Mouse (Mus musculus): Measurements from ENCODE around the gene Sowahb.

The Sowahb gene

GRCm38 (mm10) chr5:93043688-93044583 is 886 bp downstream of the Sowahb start:
- DNase-seq (ENCODE audit: inconsistent age in 2 of 2, low spot score in 1 of 2) = peak in 1 of 2 experiments; percentile 49

GRCm38 (mm10) chr5:93042831-93043687 is 1.8 kb downstream of the Sowahb start:
- DNase-seq (ENCODE audit: inconsistent age in 2 of 2, low spot score in 1 of 2) = no peak

- DNase-seq (ENCODE audit: inconsistent age in 2 of 2, low spot score in 1 of 2) = no peak
These were observed 2.8 kb downstream of the Sowahb start for GRCm38 (mm10) chr5:93042031-93042430.

- no peak for DNase-seq (ENCODE audit: inconsistent age in 2 of 2, low spot score in 1 of 2)
These were observed 3.5 kb downstream of the Sowahb start for GRCm38 (mm10) chr5:93041276-93041675.

GRCm38 (mm10) chr5:93040095-93040494 is 4.7 kb downstream of the Sowahb start:
- no peak for DNase-seq (ENCODE audit: inconsistent age in 2 of 2, low spot score in 1 of 2)

- no peak for DNase-seq (ENCODE audit: inconsistent age in 2 of 2, low spot score in 1 of 2)
These were observed 8.6 kb downstream of the Sowahb start for GRCm38 (mm10) chr5:93036254-93036653.

GRCm38 (mm10) chr5:93035285-93035684 is 9.5 kb downstream of the Sowahb start:
- no peak for DNase-seq (ENCODE audit: inconsistent age in 2 of 2, low spot score in 1 of 2)

- DNase-seq (ENCODE audit: inconsistent age in 2 of 2, low spot score in 1 of 2) = no peak
These were observed 11.5 kb downstream of the Sowahb start for GRCm38 (mm10) chr5:93033087-93033870.

- no peak for DNase-seq (ENCODE audit: inconsistent age in 2 of 2, low spot score in 1 of 2)
These were observed 12.2 kb downstream of the Sowahb start for GRCm38 (mm10) chr5:93032621-93033020.

- no peak for DNase-seq (ENCODE audit: inconsistent age in 2 of 2, low spot score in 1 of 2)
These were observed 14.0 kb downstream of the Sowahb start for GRCm38 (mm10) chr5:93030869-93031268.

- no peak for DNase-seq (ENCODE audit: inconsistent age in 2 of 2, low spot score in 1 of 2)
These were observed 14.4 kb downstream of the Sowahb start for GRCm38 (mm10) chr5:93030411-93030810.

GRCm38 (mm10) chr5:93027120-93027675 is 17.6 kb downstream of the Sowahb start:
- no peak for DNase-seq (ENCODE audit: inconsistent age in 2 of 2, low spot score in 1 of 2)

- peak in 1 of 2 experiments; percentile 44 for DNase-seq (ENCODE audit: inconsistent age in 2 of 2, low spot score in 1 of 2)
These were observed 18.2 kb downstream of the Sowahb start for GRCm38 (mm10) chr5:93026437-93027119.

- DNase-seq (ENCODE audit: inconsistent age in 2 of 2, low spot score in 1 of 2) = peak; percentile 34 to 83
These were observed 20.0 kb downstream of the Sowahb start for GRCm38 (mm10) chr5:93024754-93025280.

GRCm38 (mm10) chr5:93022126-93022797 is 22.6 kb downstream of the Sowahb start:
- DNase-seq (ENCODE audit: inconsistent age in 2 of 2, low spot score in 1 of 2) = no peak

GRCm38 (mm10) chr5:93020024-93020666 is 24.7 kb downstream of the Sowahb start:
- DNase-seq (ENCODE audit: inconsistent age in 2 of 2, low spot score in 1 of 2) = peak; percentile 60 to 82

- peak in 1 of 2 experiments; percentile 71 for DNase-seq (ENCODE audit: inconsistent age in 2 of 2, low spot score in 1 of 2)
These were observed 25.6 kb downstream of the Sowahb start for GRCm38 (mm10) chr5:93019207-93019606.

- no peak for DNase-seq (ENCODE audit: inconsistent age in 2 of 2, low spot score in 1 of 2)
These were observed 27.1 kb downstream of the Sowahb start for GRCm38 (mm10) chr5:93017678-93018077.

GRCm38 (mm10) chr5:93008256-93008655 is 36.6 kb downstream of the Sowahb start:
- DNase-seq (ENCODE audit: inconsistent age in 2 of 2, low spot score in 1 of 2) = no peak

Measured in adrenal gland, adult (tissue).